Mouse (Mus musculus): ENCODE measurements at regions not wholly inside any gene's neighbourhood (a gene's known extent, or its start where the extent isn't known, plus 50 kb on each side); places are given as distances from the start of the nearest gene placed in this dataset.
"Not testable (repeated sequence)": the region's sequence is repeated elsewhere in the genome, so short reads cannot be mapped to it uniquely, and the experiment has no call there.

DNA sequence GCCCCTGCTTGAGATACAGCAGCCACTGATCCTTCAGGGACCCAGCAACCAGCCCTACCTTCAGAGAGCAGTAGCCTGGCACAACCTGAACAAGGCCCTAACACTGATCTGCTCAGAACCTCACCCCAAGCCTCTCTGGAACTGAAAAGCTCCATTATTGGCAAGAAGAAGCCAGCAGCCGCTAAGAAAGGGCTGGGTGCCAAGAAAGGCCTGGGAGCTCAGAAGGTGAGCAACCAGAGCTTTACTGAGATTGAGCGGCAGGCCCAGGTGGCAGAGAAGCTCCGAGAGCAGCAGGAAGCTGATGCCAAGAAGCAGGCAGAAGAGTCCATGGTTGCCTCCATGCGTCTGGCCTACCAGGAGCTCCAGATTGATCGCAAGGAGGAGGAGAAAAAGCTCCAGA, 74.4 kb upstream of the Oxtr start:
- peak; percentile 69 for ATAC-seq (ENCODE audit: insufficient number of reproducible peaks, low FRiP score, low TSS enrichment)

DNA sequence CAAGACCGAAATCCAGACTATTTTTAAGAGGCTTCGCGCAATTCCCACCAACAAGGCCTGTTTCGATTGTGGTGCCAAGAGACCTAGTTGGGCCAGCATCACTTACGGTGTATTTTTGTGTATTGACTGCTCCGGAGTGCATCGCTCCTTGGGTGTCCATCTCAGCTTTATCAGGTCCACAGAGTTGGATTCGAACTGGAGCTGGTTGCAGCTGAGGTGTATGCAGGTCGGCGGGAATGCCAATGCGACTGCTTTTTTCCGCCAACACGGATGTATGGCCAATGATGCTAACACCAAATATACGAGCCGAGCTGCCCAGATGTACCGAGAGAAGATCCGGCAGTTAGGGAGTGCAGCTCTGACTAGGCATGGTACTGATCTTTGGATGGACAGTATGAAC, 73.9 kb upstream of the Oxtr start:
- not testable (repeated sequence) for ATAC-seq (ENCODE audit: insufficient number of reproducible peaks, low FRiP score, low TSS enrichment)

DNA sequence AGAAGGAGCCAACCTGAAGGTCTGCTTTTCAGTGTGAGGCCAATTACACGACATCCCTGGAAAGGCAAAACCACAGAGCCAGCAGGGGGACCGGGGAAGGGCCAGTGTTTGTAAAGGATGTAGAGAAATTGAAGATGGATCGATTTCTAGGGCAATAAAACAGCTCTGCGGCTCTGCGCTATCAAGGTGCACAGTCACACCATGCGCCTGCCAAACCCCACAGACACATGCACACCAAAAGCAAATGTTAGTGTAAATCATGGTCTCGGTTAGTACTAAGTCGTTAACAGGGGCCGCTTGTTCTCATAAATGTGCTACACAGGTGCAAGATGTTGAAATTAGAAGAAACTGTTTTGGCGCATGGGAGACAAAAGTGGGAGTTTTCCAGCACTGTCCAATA, 72.3 kb upstream of the Oxtr start:
- ATAC-seq (ENCODE audit: insufficient number of reproducible peaks, low FRiP score, low TSS enrichment): no peak

DNA sequence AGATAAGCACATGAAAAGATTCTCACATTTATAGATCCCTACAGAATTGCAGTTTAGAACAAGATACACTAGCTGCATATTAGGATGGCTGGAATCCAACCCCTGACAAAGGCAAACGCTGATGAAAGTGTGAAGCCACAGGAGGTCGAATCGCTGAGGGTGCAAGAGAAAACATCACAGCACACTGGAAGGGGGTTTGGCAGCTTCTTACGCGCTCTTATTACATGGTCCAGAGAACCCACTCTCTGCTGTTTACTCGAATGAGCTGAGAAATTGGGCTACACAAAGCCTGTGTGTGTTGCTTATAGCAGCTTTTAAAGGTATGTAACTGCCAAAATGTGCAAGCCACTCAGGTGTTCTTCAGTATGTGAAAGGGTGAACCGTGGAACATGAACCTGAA, 71.8 kb upstream of the Oxtr start:
- ATAC-seq (ENCODE audit: insufficient number of reproducible peaks, low FRiP score, low TSS enrichment): no peak

DNA sequence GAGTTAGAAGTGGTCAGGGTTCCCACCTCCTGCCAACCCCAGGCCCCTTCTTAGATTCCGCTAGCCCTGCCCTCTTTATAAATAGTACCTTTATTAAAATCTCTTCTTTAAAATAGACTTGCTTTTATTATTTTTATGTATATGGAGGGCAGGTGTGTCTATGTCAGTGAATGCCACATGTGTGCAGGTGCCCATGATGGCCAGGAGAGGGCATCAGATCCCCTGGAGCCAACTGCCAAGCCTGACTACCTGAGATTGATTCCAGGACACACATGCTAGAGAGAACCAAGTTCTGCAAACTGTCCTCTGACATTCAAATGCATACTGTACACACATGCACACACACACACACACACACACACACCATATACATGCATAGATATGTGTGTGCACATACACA, 69.8 kb upstream of the Oxtr start:
- ATAC-seq (ENCODE audit: insufficient number of reproducible peaks, low FRiP score, low TSS enrichment): no peak

DNA sequence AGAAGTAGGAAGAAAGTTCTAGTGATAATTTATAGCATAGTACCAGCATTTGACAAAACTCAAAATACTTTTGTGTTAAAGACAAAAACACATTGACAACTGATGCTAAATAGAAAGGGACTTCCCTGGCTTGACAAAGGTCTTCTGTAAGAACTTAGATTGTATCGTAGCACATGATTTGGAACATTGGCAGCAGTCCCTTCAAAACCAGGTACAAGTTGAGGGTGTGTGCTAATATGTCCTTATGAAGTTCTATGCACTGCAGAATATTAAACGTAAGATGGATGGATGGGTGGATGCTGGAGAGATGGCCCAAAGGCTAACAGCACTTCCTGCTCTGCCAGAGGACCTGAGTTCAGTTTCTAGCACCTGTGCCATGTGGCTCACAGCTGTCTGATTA, 67.8 kb upstream of the Oxtr start:
- ATAC-seq (ENCODE audit: insufficient number of reproducible peaks, low FRiP score, low TSS enrichment): no peak

DNA sequence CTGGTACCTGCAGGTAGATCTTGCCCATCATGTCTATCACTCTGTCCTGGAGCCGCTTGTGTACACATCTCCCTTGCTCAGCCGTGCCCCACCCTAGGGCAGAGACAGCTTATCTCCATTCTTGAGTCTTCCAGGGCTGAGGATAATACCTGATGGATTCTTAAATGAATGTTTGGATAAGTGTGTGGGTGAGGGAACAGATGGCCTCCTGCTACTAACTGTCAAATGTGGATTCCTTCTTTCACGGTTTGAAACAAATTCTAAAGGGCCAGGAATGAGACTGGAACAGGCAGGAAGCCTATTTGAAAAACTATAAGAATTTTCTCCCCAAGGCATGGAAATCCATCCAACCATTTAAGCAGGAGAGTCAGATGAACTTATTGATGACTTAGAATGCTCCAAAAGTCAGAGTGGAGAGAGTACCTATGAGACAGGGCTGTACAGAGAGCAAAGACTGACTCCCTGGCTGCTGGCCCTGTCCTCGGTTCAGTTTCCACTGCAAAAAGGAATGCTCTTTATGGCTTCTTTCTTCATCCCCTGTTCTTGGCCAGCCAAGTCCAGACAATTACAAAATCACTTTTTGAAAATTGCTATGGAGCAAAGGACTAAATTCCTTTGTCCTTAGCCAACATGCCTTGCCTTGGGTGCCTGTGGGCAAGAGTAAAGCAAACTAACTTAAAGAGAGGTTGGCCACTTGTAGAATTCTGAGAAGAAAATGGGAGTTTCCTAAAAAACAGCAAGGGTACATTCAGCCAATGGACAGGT, 66.8 kb upstream of the Oxtr start:
- ATAC-seq (ENCODE audit: insufficient number of reproducible peaks, low FRiP score, low TSS enrichment): no peak

DNA sequence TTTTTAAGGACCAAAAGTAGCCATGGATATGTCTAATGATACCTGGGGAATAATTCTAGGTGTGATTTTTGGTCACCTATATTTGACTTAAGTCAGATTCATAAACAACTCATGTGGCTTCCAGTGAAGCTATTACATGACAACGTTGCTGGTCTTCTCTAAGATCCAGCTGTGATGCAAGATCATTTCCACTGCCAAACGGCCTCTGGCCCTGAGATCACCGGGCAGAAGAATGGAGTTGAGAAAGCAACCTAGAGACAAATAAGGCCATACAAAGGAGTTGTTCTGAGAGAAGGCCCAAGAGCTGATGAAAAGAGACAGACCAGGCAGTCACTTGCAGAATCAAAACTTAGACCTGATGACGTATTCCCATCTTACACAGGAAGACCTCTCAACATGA, 64.3 kb upstream of the Oxtr start:
- ATAC-seq (ENCODE audit: insufficient number of reproducible peaks, low FRiP score, low TSS enrichment): no peak

DNA sequence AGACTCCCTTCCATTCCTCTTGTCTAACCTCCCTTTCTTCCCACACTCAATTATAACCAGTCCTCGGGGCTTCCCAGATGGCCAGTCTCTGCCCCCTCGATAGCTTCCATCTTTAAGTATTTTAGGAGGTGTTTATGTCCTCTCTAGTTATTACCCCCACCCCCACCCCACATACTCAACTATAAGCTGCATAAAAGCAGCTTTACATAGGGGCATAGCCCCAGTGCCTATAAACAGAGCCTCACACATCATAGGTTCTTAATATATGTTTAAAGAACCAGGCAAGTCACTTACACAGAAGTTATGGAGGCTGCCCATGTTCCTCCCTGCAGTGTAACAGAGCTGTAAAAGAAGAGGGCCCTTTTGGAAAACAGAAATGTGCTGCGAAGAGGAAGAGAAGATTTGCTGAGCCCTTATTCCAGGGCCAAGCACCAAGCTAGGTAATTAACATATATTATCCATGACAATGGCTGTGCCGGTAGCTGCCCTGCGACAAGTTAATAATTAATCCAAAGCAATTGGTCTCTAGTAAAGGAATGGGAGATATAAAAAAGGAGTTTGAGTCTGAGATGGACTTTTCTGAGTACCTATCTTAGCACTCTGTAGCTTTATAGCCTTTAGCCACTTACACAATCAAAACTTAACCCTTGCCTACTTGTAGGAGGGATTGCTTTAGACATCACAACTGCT, 63.6 kb upstream of the Oxtr start:
- ATAC-seq (ENCODE audit: insufficient number of reproducible peaks, low FRiP score, low TSS enrichment): no peak

DNA sequence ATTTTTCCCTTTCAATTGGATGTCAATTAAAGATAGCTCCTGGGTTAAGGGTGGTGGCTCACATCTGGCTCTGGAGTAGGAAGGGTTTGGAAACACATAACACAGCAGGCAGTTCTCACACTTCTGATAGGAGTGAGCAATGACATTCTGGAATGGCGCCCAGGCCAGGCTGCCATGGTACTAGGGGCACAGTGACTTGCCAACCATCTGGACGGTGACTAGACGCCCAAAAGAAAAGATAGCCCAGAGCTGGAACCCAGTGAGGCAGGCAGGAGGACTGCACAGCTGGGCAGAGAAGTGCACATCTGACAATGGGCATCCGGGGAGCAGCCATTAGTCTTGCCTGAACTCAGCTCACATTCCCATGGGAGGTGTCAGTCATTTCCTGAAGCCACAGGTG, 62.8 kb upstream of the Oxtr start:
- no peak for ATAC-seq (ENCODE audit: insufficient number of reproducible peaks, low FRiP score, low TSS enrichment)

DNA sequence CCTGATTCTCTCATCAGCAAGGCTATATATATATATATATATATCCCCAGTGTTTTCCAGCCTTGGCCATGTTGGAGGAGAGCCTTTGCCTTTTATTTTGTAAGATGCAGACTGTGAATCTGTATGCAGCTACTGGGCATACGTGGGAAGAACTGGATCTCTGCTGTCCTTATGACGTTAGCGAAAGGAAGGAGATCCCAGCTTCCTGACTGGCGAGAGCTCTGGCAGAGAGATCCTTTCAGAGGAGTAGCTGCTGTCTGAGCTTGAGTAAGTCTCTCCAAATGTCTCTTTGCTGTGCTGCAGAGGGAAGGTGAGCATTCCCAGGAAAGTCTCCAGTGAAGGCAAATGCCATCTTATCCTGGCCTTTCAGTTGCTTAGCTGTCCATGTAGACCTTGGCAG, 61.6 kb upstream of the Oxtr start:
- ATAC-seq (ENCODE audit: insufficient number of reproducible peaks, low FRiP score, low TSS enrichment): no peak

DNA sequence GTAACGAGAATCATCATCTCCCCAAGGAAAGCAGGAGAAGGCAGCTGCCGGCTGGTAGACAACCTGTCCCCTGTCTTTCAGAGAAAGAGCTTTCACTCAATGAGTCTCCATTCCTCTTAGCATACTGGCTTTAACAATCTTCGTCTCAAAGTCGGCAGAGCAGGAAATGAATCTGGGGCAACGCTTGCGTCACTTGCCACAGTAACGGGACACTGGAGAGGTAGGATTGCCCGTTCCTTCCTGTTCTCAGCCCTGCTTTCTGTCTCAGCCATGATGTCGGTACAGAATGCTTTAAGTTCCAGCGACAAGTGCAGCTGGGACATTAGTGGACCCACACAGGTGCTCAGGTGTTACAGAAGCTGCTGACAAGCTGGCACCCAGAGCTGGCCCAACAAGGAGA, 57.5 kb upstream of the Oxtr start:
- ATAC-seq (ENCODE audit: insufficient number of reproducible peaks, low FRiP score, low TSS enrichment): no peak

DNA sequence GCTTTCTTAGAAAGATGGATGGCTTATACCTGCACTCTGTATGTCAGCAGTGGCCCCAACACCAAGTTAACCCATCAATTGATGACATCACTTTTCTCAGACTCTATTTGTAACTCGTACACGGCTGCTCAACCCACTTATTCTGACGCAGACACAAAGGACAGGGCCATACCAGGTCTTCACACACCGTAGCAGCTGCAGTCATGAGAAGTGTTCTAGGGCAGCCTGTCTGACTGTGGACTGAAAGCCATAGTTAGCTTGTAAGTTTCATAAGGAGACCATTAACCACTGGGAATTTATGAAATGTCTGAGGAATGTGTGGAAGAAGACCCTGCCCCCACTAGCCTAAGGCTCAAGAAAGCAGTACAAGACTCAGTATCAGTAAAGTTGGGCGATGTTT, 56.3 kb upstream of the Oxtr start:
- ATAC-seq (ENCODE audit: insufficient number of reproducible peaks, low FRiP score, low TSS enrichment): no peak

DNA sequence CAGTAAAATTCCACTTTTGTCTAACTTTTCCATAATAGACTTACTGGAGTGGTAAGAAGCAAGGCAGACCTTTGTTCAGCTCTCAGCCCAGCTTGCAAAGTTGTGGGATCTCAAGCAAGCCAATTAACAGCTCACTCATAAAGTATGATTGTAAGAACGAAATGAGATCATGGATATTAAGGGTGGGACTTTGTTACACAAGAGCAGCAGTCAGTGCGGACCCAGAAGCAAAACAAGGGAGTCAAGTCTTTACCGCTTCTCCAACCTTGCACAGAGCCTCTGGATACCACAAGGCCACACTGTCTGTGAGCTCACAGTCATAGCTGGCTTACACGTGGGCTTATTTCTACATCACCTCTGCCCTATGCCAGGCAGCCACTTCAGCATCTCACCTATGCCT, 54.6 kb upstream of the Oxtr start:
- no peak for ATAC-seq (ENCODE audit: insufficient number of reproducible peaks, low FRiP score, low TSS enrichment)

DNA sequence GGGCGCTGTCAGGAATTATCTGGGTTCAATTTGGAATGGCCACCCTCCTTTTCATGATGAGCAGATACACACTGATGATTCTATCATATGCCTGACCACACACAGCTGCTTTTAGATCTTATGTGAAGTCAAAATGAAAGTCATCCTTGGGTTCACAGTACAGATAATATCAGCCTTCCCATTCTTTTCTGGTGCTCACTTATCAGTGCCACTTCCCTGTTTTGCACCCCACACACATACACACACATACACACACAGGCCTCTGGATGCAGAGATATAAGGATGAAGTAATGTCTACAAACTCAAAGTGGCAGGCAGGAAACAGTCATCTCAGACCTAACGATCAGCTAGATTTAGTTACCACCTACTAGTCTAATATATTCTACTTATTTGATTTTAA, 52.9 kb upstream of the Oxtr start:
- ATAC-seq (ENCODE audit: insufficient number of reproducible peaks, low FRiP score, low TSS enrichment): no peak
